Mouse (Mus musculus) layer of hippocampus, adult 2 months (tissue): ENCODE results near the gene Cd302. TPM values are rescaled to one million over a fixed set of nuclear protein-coding genes. Genes with fewer than 3 reads are reported as not detected.

Experiments used
- DNase-seq, 2 experiments: peaks; one replicate each; pipeline ENCODE4 v3.0.0; 2022; ENCODE audit warnings: low spot score in 2 of 2
- H3K27ac ChIP-seq: fragments of 200-600 bp; 2 replicates; pipeline ENCODE4 v1.8.1; 2022
- H3K4me3 ChIP-seq: fragments of 200-600 bp; 2 replicates; pipeline ENCODE4 v1.8.1; 2022; ENCODE audit warnings: mild to moderate bottlenecking
- CTCF ChIP-seq: fragments of 200-600 bp; conservative IDR thresholded peaks from 2 replicates; pipeline ENCODE4 v1.8.1; 2022; ENCODE audit warnings: antibody characterized with exemption, mild to moderate bottlenecking, moderate library complexity
- long read RNA-seq, 2 experiments: library from polyadenylated mRNA; stranded (forward); transcript quantifications; one replicate each; pipeline ENCODE4 v2.0.0; 2021; ENCODE audit warnings: borderline mapping rate in 2 of 2
- total RNA-seq, 2 experiments: library from RNA; stranded (reverse); gene quantifications; 2 replicates each; pipeline ENCODE4 v1.2.3; 2021

Cd302 gene
- total RNA-seq: 10 to 100 TPM; 15.2 to 15.7 TPM
- long read RNA-seq, experiment 1, transcript Cd302-202 (6 exons, 1,354 nt): major isoform, 12 of 19 reads
- long read RNA-seq, experiment 1, partial matches to known transcripts: 0 of 19 reads
- long read RNA-seq, experiment 1, other reads (novel, unspliced or antisense): 5 of 19 reads
- long read RNA-seq, experiment 2, transcript Cd302-202 (6 exons, 1,354 nt): major isoform, 20 of 25 reads
- long read RNA-seq, experiment 2, partial matches to known transcripts: 1 of 25 reads
- long read RNA-seq, experiment 2, other reads (novel, unspliced or antisense): 3 of 25 reads

GRCm38 (mm10) chr2:60284467-60284821, at the start of gene Cd302:
Gene Cd302 (minus strand): TSS chr2:60284488.
- DNase-seq: no peak
- TF ChIP-seq CTCF: no peak
- H3K4me3 ChIP-seq: peak within 1 kb of the TSS; percentile 73

GRCm38 (mm10) chr2:60328641-60329040, 44.4 kb upstream of the Cd302 start:
- no peak for DNase-seq
- no peak overlapping the region for H3K4me3 ChIP-seq
- TF ChIP-seq CTCF: no peak
- H3K27ac ChIP-seq: no peak overlapping the region

More at GRCm38 (mm10) chr2:60284467-60284821, at the start of gene Cd302:
- H3K27ac ChIP-seq: peak within 1 kb of the TSS; percentile 80

- no peak for DNase-seq
- no peak for TF ChIP-seq CTCF
- Histone ChIP-seq H3K4me3 (no peak overlapping the region), H3K27ac (no peak overlapping the region)
Observed at GRCm38 (mm10) chr2:60327581-60327980, 43.3 kb upstream of the Cd302 start.

GRCm38 (mm10) chr2:60326948-60327347, 42.7 kb upstream of the Cd302 start:
- no peak overlapping the region for H3K4me3 ChIP-seq
- no peak for DNase-seq
- H3K27ac ChIP-seq: no peak overlapping the region
- TF ChIP-seq CTCF: no peak

GRCm38 (mm10) chr2:60323411-60323810, 39.1 kb upstream of the Cd302 start:
- TF ChIP-seq CTCF: peak; percentile 74
- H3K4me3 ChIP-seq: no peak overlapping the region
- DNase-seq: no peak
- H3K27ac ChIP-seq: no peak overlapping the region

- no peak overlapping the region for H3K4me3 ChIP-seq
- DNase-seq: no peak
- no peak overlapping the region for H3K27ac ChIP-seq
- TF ChIP-seq CTCF: no peak
Observed at GRCm38 (mm10) chr2:60322031-60322726, 37.9 kb upstream of the Cd302 start.

- H3K27ac ChIP-seq: no peak overlapping the region
- DNase-seq: no peak
- no peak for TF ChIP-seq CTCF
- no peak overlapping the region for H3K4me3 ChIP-seq
Observed at GRCm38 (mm10) chr2:60303796-60304195, 19.5 kb upstream of the Cd302 start.

GRCm38 (mm10) chr2:60299323-60299722, 15.0 kb upstream of the Cd302 start:
- Histone ChIP-seq H3K4me3 (no peak overlapping the region), H3K27ac (no peak overlapping the region)
- no peak for TF ChIP-seq CTCF
- no peak for DNase-seq

- Histone ChIP-seq H3K27ac (no peak overlapping the region), H3K4me3 (no peak overlapping the region)
- DNase-seq: no peak
- TF ChIP-seq CTCF: no peak
Observed at GRCm38 (mm10) chr2:60298266-60298665, 14.0 kb upstream of the Cd302 start.

- no peak for DNase-seq
- TF ChIP-seq CTCF: no peak
Observed at GRCm38 (mm10) chr2:60291381-60291780, 7.1 kb upstream of the Cd302 start.

GRCm38 (mm10) chr2:60289451-60289850, 5.2 kb upstream of the Cd302 start:
- H3K27ac ChIP-seq: no peak overlapping the region
- H3K4me3 ChIP-seq: no peak overlapping the region
- no peak for TF ChIP-seq CTCF
- no peak for DNase-seq

More at GRCm38 (mm10) chr2:60291381-60291780, 7.1 kb upstream of the Cd302 start:
- H3K4me3 ChIP-seq: no peak overlapping the region
- no peak overlapping the region for H3K27ac ChIP-seq

GRCm38 (mm10) chr2:60288606-60289005, 4.3 kb upstream of the Cd302 start:
- no peak for DNase-seq

GRCm38 (mm10) chr2:60285107-60285617, 874 bp upstream of the Cd302 start:
- no peak for TF ChIP-seq CTCF
- no peak overlapping the region for H3K4me3 ChIP-seq
- H3K27ac ChIP-seq: no peak overlapping the region
- DNase-seq: no peak

More at GRCm38 (mm10) chr2:60288606-60289005, 4.3 kb upstream of the Cd302 start:
- Histone ChIP-seq H3K27ac (no peak overlapping the region), H3K4me3 (no peak overlapping the region)
- TF ChIP-seq CTCF: no peak
